Mouse (Mus musculus): ENCODE measurements around the gene Rnf157.

DNA sequence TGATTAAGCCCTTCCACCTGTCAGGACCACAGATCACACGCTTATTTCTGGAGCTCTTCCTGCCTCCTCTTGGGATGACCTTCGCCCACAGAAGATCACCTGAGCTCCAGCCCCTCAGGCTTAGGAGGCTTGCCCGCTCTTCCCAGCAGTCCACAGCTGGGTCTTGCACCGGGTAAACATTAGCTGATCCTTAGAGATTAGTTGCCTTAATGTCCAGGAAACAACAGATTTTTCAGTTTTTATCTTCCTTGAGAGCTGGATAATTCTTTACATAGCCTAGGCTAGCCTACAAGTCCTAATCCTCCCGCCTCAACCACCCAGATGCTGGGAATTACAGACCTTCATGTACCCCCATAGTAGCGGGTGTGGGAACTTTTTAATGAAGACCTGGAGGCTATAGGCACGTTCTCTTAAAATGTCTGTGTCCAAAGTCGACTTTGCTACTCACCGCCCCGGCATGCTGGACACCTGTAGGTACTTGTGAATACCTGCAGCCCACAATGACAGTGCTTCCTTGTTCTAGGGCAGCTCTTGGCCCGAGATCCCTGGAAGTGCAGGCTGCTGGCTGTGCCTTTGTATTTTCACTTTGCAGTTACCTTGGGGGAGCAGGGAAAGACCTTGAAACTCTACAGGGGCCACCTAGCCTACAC lies 18.7 kb upstream of the Rnf157 start:
- no peak for TF ChIP-seq POLR2A (IDR thresholded peaks at IDR 0.05; ENCODE audit: low read depth, low read length)
- no peak for TF ChIP-seq CTCF (IDR thresholded peaks at IDR 0.05; ENCODE audit: borderline replicate concordance, insufficient read depth, low read length)
